Mouse (Mus musculus) MEL (cell line): ENCODE measurements around the gene Rab3gap2. TPM values are rescaled to one million over a fixed set of nuclear protein-coding genes. Genes with fewer than 3 reads are reported as not detected.

Source experiments
- DNase-seq: peaks from one replicate; pipeline ENCODE4 v3.0.0; 2011; ENCODE audit warnings: low read depth, low spot score
- H3K27ac ChIP-seq: 2 replicates; pipeline ENCODE4 v1.5.1; 2012; ENCODE audit warnings: low read depth, mild to moderate bottlenecking, control low read depth, low read length, moderate library complexity; ENCODE audit not compliant: control insufficient read depth
- H3K27me3 ChIP-seq, 2 experiments: fragments of 150-350 bp in 1 of 2; sonication (generic) in 1 of 2; 2 replicates each; pipeline ENCODE4 v1.6.1; 2012; ENCODE audit warnings: low read length in 2 of 2, mild to moderate bottlenecking in 2 of 2, improper control_type of control experiment in 1 of 2, moderate library complexity in 1 of 2; ENCODE audit not compliant: insufficient read depth in 2 of 2, control insufficient read depth in 1 of 2
- H3K36me3 ChIP-seq, 2 experiments: 2 replicates each; pipeline ENCODE4 v1.6.1; 2012 to 2014; ENCODE audit warnings: low read length in 2 of 2, improper control_type of control experiment in 1 of 2, inconsistent platforms in 1 of 2, mild to moderate bottlenecking in 1 of 2; ENCODE audit not compliant: insufficient read depth in 2 of 2, control insufficient read depth in 1 of 2
- H3K4me1 ChIP-seq, 2 experiments: fragments of 150-350 bp in 1 of 2; sonication (generic) in 1 of 2; 2 replicates each; pipeline ENCODE4 v1.6.1; 2012; ENCODE audit warnings: low read length in 2 of 2, improper control_type of control experiment in 1 of 2, mild to moderate bottlenecking in 1 of 2; ENCODE audit not compliant: insufficient read depth in 2 of 2, control insufficient read depth in 1 of 2
- H3K4me3 ChIP-seq, 2 experiments: fragments of 150-350 bp in 1 of 2; sonication (generic) in 1 of 2; 2 replicates each; pipeline ENCODE4 v1.5.1; 2012; ENCODE audit warnings: low read depth in 2 of 2, low read length in 2 of 2, mild to moderate bottlenecking in 2 of 2, moderate library complexity in 2 of 2, control low read depth in 1 of 2, improper control_type of control experiment in 1 of 2; ENCODE audit not compliant: control insufficient read depth in 1 of 2, insufficient read depth in 1 of 2
- H3K79me2 ChIP-seq: 2 replicates; pipeline ENCODE4 v1.6.1; 2012; ENCODE audit warnings: mild to moderate bottlenecking, low read length, moderate library complexity; ENCODE audit not compliant: control insufficient read depth, poor library complexity, insufficient read depth
- H3K9ac ChIP-seq: 2 replicates; pipeline ENCODE4 v1.6.1; 2012; ENCODE audit warnings: low read depth, mild to moderate bottlenecking, control low read depth, low read length, moderate library complexity; ENCODE audit not compliant: control insufficient read depth, poor library complexity, severe bottlenecking
- H3K9me3 ChIP-seq: fragments of 150-350 bp; sonication (generic); replicated peaks from 2 replicates; pipeline ENCODE4 v1.6.1; 2012; ENCODE audit warnings: mild to moderate bottlenecking, low read length, improper control_type of control experiment, moderate library complexity; ENCODE audit not compliant: insufficient read depth
- CHD1 ChIP-seq: IDR thresholded peaks from 2 replicates; pipeline ENCODE4 v1.6.1; 2012; ENCODE audit warnings: low read depth, mild to moderate bottlenecking, inconsistent platforms, low read length, improper control_type of control experiment
- CHD2 ChIP-seq: IDR thresholded peaks from 2 replicates; pipeline ENCODE4 v1.6.1; 2011; ENCODE audit warnings: low read length, improper control_type of control experiment
- E2F4 ChIP-seq: IDR thresholded peaks from 2 replicates; pipeline ENCODE4 v1.6.1; 2011; ENCODE audit warnings: low read depth, low read length, improper control_type of control experiment, borderline replicate concordance
- ETS1 ChIP-seq: IDR thresholded peaks from 2 replicates; pipeline ENCODE4 v1.6.1; 2012; ENCODE audit warnings: low read depth, mild to moderate bottlenecking, inconsistent platforms, low read length, improper control_type of control experiment, moderate library complexity
- GATA1 ChIP-seq: IDR thresholded peaks from 2 replicates; pipeline ENCODE4 v1.6.1; 2011; ENCODE audit warnings: low read depth, low read length, improper control_type of control experiment
- JUND ChIP-seq: IDR thresholded peaks from 2 replicates; pipeline ENCODE4 v1.6.1; 2011; ENCODE audit warnings: low read depth, mild to moderate bottlenecking, improper control_type of control experiment, low read length
- MYB ChIP-seq: IDR thresholded peaks from 2 replicates; pipeline ENCODE4 v1.6.1; 2011; ENCODE audit warnings: mild to moderate bottlenecking, low read depth, low read length, improper control_type of control experiment
- MYC ChIP-seq: IDR thresholded peaks from 2 replicates; pipeline ENCODE4 v1.6.1; 2011; ENCODE audit warnings: low read depth, mild to moderate bottlenecking, low read length, improper control_type of control experiment, moderate library complexity
- POLR2AphosphoS2 ChIP-seq: IDR thresholded peaks from 2 replicates; pipeline ENCODE4 v1.6.1; 2011; ENCODE audit warnings: low read length, improper control_type of control experiment
- RAD21 ChIP-seq: IDR thresholded peaks from 2 replicates; pipeline ENCODE4 v1.6.1; 2011; ENCODE audit warnings: mild to moderate bottlenecking, low read depth, low read length, improper control_type of control experiment
- RCOR1 ChIP-seq: IDR thresholded peaks from 2 replicates; pipeline ENCODE4 v1.6.1; 2012; ENCODE audit warnings: low read depth, mild to moderate bottlenecking, inconsistent platforms, low read length, improper control_type of control experiment
- SIN3A ChIP-seq: IDR thresholded peaks from 2 replicates; pipeline ENCODE4 v1.6.1; 2012; ENCODE audit warnings: low read length, improper control_type of control experiment, inconsistent platforms
- SMC3 ChIP-seq: IDR thresholded peaks from 2 replicates; pipeline ENCODE4 v1.6.1; 2011; ENCODE audit warnings: low read depth, low read length, improper control_type of control experiment
- TAL1 ChIP-seq: IDR thresholded peaks from 2 replicates; pipeline ENCODE4 v1.6.1; 2012; ENCODE audit warnings: mild to moderate bottlenecking, inconsistent platforms, low read length, moderate library complexity, mixed read lengths
- UBTF ChIP-seq: IDR thresholded peaks from 2 replicates; pipeline ENCODE4 v1.6.1; 2012; ENCODE audit warnings: low read depth, mild to moderate bottlenecking, inconsistent platforms, low read length, improper control_type of control experiment, moderate library complexity, borderline replicate concordance; ENCODE audit not compliant: insufficient read depth
- USF1 ChIP-seq: IDR thresholded peaks from 2 replicates; pipeline ENCODE4 v1.6.1; 2014; ENCODE audit warnings: low read depth, mild to moderate bottlenecking, inconsistent platforms, low read length, improper control_type of control experiment, moderate library complexity
- ZC3H11A ChIP-seq: IDR thresholded peaks from 2 replicates; pipeline ENCODE4 v1.6.1; 2012; ENCODE audit warnings: low read depth, mild to moderate bottlenecking, inconsistent platforms, low read length, improper control_type of control experiment
- ZMIZ1 ChIP-seq: IDR thresholded peaks from 2 replicates; pipeline ENCODE4 v1.6.1; 2012; ENCODE audit warnings: low read depth, mild to moderate bottlenecking, inconsistent platforms, low read length, improper control_type of control experiment, moderate library complexity
- ZNF384 ChIP-seq: IDR thresholded peaks from 2 replicates; pipeline ENCODE4 v1.6.1; 2012; ENCODE audit warnings: low read depth, mild to moderate bottlenecking, inconsistent platforms, low read length, improper control_type of control experiment
- polyA plus RNA-seq, 2 experiments: library from polyadenylated mRNA; stranded (reverse) in 1 of 2; unstranded in 1 of 2; fragments of >175 nt in 1 of 2; fragments of >200 nt in 1 of 2; gene quantifications; 2 replicates each; pipeline versions ENCODE4 v1.2.1 to v1.2.4; 2012; ENCODE audit warnings: low replicate concordance in 2 of 2, low read depth in 1 of 2; ENCODE audit not compliant: insufficient read length in 2 of 2, insufficient read depth in 1 of 2, missing spikeins in 1 of 2
- total RNA-seq: library from RNA; depleted of rRNA; stranded (reverse); fragments of 300-350 nt; gene quantifications from 2 replicates; pipeline ENCODE4 v1.2.3, GENCODE M21; 2012

Rab3gap2 gene
- total and polyA plus RNA-seq, 3 experiments = 24.1 to 40.1 TPM; not detected in 1

GRCm38 (mm10) chr1:185291336-185291735 lies 87.4 kb downstream of the Rab3gap2 start:
- Histone ChIP-seq H3K4me1 (no peaks in the 10 kb centered on the region), H3K79me2 (no peaks in the 10 kb centered on the region), H3K27ac (no peak overlapping the region), H3K27me3 (no peaks in the 10 kb centered on the region), H3K9ac (no peak overlapping the region), H3K36me3 (peaks cover 0 to 21% of the 10 kb centered on the region in 2 experiments; a peak in 2 of 4 replicates), H3K9me3 (no peaks in the 10 kb centered on the region), H3K4me3 (no peak overlapping the region)
- TF ChIP-seq ZC3H11A = no peak
- no peak for TF ChIP-seq POLR2AphosphoS2
- DNase-seq = no peak

GRCm38 (mm10) chr1:185292646-185293360 lies 88.9 kb downstream of the Rab3gap2 start:
- no peak for DNase-seq
- Histone ChIP-seq H3K4me1 (no peaks in the 10 kb centered on the region), H3K36me3 (peaks cover 0 to 17% of the 10 kb centered on the region in 2 experiments; a peak in 2 of 4 replicates), H3K79me2 (no peaks in the 10 kb centered on the region), H3K4me3 (no peak overlapping the region), H3K9ac (no peak overlapping the region), H3K27ac (no peak overlapping the region), H3K9me3 (no peaks in the 10 kb centered on the region), H3K27me3 (no peaks in the 10 kb centered on the region)
- TF ChIP-seq MYC (no peak), SMC3 (no peak), E2F4 (no peak), ZNF384 (no peak), JUND (no peak), SIN3A (no peak), CHD1 (no peak), RAD21 (no peak), ZC3H11A (no peak), UBTF (no peak), ETS1 (no peak), MYB (no peak), TAL1 (no peak), CHD2 (no peak), USF1 (no peak), POLR2AphosphoS2 (no peak), ZMIZ1 (no peak), GATA1 (no peak), RCOR1 (no peak)
